Mouse (Mus musculus) c-Kit-positive CD71-positive TER-119-positive erythroid progenitor cells, embryonic 14.5 days (primary cell): ENCODE results near the gene Stim2.

Experiments used
- DNase-seq: peaks from one replicate; pipeline ENCODE4 v3.0.0-alpha.2; 2013; ENCODE audit warnings: low spot score

Gene Stim2

DNA sequence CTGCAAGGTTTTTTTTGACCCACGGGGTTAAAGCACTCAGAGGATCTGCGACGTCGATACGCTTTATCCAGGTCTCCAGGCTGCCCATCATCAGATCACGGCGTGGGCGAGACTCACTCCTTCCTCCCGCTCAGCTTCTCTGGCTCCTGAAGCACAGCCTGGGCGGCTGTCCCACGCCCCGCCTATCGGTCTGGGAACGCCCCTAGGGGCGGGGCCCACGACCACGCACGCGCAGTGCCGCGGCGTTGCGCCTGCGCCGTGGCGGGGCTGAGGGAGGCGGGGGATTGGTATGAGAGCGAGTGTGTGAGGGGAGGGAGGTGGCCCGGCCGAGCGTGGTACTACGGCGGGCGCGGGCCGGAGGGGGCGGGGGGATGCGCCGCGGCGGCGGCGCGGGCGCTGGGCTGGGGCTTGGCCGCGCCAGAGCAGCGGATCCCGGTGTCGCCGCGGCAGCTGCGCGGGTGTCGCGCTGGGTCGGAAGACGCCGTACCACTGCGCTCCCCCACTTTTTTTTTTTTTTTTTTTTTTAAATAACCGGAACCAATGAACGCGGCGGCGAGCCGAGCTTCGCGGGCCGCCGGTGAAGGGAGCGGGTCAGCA is at the start of gene Stim2:
TSS of gene Stim2 (plus strand) at position 354 of the 597 bp plus-strand sequence.
- DNase-seq: peak; percentile 89

DNA sequence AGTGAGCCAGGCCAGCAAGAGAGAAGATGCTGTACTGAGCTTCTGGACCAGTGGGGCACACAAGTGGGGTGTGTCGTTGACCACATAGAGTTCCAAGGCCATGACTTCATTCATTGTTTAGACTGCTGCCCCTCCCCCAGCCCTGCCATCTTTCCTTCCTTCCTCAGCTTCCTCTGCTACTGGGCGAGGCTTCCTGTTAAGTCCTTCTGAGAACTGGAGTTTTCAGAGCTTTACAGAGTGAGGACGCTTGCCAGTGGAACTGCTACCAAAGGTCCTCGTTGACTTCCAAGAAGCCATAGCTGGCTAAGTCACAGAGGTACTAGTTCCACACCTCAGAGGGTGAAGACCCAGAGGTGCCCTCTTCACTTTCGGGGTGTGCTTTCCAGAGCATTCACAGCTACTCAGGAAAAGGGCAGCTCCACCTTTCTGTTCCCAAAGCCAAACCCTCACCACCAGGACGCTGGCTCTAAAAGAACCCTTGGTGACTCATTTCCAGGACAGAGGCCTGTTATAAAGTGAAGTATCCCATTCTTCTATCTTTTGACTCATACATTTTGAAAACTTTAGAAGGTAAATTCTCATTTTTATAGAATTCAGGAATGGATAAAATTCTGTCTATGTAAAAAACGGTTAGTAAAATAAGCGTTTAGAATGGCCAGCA is 49.6 kb upstream of the Stim2 start:
- DNase-seq: no peak

DNA sequence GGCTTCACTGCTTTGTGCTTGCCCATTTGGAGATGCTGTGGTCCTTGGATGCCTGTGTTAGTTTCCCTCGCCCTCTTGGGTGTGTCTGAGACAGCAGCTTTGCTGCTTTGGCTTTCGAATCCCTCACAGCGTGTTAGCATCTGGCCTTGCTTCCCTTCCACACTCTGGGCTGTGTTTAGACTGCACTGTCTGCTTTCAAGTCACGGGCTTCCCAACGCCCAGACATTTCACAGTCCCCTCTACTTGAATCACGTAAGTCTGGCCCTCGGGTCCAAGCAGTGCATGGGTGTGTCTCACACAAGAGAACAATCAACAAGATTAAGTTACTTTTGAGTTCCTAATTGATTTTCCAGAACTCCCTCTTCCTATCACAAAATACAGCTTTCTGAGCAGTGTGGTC is 48.1 kb upstream of the Stim2 start:
- no peak for DNase-seq

DNA sequence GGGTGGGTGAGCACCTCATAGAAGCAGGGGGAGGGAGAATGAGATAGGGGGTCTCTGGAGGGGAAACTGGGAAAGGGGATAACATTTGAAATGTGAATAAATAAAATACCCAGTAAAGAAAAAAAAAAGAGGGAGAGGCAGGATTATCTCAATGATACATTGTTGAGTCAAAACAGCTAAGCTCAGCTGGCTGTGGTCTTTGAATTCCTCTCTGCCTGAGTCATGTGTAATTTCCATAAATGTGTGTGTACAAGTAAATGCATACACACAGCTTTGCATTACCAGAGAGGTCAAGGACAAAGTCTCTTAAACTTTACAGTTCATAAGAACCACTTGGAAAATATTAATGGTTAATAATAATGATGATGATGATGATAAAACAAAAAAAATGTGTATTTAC is 45.1 kb upstream of the Stim2 start:
- no peak for DNase-seq

DNA sequence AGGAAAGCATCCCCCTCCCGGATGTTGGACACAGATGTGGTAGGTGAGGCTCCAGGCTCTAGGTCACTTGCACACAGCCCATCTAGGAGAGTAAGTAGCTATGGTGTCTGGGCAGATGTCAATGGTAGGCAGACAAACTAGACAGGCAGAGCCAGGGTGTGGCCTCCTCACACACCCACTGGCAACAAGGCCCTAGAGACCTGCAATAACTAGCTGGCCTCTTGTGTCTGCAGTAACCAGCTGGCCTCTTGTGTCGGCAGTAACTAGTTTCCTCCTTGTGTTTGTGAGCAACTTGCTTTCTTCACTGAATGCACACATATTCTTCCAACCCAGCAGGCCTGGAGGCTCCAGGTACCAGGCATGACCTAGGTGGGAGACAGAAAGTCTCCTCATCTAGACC is 44.5 kb upstream of the Stim2 start:
- DNase-seq: no peak

DNA sequence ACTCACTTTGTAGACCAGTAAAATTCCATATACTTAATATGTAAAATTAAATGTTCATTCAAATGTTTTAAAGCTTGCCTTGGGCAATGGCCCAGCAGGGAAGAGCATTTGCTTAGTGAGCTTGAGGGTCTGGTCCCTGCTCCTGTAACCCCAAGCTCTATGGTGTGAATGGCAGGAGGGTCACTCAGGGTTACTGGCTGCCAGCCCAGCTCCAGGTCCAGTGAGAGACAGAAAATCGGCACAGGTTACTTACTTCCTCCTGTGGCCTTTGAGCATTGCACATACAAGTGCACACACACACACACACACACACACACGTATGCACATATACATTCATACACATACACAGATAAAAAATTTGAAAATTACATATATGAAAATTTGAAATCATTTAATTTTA is 42.3 kb upstream of the Stim2 start:
- no peak for DNase-seq

DNA sequence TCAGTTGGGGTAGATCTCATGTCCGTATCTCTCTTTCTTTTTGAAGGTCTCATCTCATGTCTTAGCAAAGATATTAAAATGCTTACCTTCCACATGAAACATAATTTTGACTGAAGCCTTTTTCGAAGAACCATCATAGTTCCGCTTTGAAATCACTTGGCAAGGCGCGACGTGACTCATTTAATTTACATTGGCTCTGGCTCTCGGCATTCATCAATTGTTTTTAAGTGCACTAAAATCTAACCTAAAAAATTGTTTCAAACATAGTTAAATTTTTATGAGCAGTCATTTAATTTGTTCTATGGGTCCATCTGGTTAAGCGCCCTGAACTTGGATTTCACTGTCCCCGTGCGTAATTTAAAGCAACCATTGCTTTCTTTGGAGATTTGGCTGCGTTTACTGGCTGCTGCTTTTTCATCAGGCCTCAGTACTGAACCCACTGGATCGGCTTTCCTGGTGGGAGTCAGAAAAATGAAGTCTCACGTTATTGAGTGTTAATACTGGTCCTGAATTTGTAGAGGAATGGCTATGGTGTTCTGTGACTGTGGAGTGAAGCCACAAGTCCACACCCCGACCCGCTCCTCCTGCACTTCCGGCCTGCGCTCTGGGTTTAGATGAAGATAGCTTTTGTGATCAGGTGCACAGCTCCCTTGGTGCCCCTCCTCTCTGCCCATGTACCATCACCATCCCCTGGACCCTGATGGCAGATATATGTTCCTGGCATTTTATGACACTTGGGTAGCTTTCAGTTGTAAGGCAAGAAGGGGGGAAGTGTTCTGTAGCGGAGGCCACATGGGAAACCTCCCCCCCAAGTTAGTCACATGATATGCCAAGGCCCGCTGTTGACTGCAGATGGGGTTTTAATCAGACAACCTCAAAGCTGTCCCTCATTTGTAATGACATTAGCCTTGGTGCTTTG is 41.6 kb upstream of the Stim2 start:
- DNase-seq: no peak

DNA sequence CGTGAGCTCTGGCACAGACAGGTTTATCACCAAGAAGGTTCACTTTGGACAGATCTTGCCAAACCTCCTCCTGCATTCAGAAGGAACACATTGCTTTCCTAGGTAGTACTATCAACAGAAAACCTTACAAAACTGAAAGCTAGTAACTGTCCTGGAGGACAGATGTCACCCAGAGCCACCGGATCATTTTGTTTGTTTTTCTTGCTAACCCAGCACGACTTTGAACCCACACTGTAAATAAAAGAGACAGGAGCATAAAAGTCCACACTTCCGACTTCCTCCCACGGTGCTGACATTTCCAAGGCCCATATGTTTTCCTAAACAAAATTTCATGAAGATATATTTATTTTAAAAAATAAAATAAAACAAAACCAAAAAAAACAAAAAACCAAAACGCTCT is 41.0 kb upstream of the Stim2 start:
- no peak for DNase-seq

DNA sequence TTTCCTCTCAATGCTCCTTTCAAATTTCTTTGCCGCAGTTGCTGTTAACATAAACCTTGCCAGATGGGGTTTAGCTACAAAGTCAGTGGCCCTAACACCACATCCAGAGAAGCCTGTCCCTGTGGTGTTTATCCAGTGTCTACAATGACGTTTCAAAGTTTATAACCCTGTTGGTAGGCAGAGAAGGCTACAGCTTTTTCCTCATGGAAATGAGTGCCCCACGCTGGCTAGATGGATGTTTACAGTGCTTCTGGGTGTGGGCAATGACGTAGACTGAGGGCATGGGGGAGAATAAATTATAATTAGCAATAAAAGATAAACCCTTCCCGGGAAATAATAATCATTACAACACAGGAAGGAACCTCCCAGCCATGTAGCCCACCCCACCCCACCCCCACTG is 37.1 kb upstream of the Stim2 start:
- no peak for DNase-seq

DNA sequence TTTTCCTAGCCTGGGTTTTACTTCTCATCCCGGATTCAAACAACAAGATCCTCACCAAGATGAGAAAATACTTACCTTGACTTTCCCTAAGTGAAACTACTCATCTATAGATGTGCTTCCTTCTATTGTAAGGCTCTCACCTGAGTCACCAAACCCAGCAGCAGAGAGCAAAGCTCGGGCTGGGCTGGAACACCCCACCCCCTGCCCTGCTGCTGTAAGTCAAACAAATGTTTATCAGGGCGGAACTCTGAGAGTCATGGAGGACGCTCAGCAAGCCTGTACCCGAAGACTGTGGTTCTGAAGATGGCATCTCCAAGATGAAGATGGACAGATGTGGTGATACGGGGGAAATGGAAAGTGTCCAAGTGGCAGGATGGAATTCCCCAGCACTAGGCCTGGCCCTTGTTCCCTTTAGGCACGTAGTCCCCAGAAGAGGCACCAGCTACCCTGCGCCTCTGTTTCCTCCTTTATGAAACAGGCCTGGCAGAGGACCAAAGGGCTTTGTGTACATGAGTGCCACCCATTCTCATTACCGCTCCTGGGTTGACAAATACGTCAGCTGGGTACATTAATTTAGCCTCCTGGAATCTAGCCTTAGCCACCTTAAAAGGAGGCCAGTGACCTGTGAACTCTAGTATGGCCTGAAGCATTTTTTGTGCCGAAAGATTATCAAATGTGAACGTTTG is 36.3 kb upstream of the Stim2 start:
- DNase-seq: no peak

DNA sequence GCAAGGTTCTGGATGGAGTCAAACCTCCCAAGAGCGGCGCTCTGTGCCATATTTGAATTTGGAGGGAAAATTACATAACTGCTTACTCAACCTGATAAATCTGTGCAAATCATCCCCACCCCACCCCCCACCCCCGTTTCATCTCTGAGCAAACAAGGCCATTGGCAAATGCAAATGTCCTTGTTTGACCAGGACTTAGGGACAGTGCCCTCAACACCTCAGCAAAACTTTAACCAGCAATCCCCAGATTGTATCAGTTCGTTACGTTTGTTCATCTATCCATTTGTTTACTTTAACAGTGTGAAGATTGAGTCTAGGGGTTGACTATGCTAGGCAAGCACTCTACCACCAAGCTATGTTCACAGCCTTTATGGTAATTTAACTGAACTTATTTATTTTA is 32.6 kb upstream of the Stim2 start:
- no peak for DNase-seq

DNA sequence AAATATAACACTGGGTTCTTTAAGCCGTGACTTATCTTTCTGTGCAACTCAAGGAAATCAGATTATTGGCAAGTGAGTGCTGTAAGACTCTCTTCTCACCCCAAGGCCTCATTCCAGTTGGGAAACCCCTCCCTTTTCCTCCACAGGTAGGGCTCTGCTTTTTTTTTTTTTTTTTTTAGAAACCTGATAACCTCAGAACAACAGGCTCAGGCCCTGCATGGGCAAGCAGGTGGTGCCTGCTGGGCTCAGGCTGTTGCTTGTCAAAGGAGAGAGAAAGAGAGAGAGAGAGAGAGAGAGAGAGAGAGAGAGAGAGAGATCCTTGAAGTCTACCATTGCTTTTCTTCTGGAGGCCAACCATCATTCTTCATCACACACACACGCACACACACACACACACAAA is 30.7 kb upstream of the Stim2 start:
- DNase-seq: no peak

DNA sequence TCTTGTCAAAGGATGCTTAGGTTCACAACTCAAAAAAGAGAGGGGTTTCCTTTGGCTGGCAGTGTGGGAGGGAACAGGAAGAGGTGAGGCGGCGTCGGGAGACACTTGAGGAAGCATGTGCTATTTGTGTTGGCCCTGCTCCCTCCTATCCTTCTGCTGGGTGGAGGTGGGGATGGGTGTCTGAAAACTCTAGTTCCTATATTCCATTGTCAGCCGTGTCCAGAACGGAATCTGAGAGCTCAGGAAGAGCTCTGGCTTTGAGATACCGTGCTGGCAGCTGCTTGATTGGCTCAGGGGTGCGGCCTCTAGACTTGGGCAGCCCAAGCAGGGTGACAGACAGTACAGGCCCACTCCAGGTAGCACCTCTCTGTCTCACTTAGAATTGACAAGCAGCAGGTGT is 28.1 kb upstream of the Stim2 start:
- no peak for DNase-seq

DNA sequence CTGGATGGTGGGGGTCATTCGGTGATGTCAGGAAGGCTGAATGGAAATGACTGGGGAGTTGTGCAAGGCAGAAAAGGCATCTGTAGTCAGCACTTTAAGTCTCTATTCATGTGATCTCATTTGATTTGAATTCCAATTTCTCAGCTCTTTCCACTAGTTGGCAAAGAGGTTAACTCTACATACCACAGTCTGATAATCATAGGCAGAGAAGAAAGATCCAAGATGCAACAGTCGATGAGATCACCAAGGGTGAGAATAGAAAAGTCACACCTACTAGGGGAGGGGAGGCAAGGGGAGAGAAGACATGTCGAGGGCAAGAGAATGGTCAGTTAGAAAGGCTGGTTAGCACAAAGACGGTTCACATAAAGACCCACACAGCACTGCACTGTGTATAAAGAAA is 27.1 kb upstream of the Stim2 start:
- no peak for DNase-seq

DNA sequence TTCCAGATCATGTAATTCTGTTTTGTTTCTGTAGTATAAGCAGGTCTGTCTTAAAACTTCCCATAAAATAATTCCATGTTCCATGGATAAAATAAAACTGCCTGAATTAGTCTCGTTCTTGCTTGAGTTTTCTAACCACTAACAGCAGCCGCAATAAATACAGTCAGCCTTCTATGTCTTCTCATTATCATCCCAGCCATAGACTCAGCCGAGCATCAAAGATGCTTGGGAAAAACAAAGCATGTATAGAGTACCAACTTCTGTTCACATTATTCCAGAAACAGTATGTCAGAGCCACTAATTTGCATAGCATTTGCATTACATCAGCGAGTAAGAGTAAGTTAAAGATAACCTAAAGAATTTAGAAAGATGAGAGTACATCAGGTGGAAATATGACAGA is 25.4 kb upstream of the Stim2 start:
- DNase-seq: no peak

DNA sequence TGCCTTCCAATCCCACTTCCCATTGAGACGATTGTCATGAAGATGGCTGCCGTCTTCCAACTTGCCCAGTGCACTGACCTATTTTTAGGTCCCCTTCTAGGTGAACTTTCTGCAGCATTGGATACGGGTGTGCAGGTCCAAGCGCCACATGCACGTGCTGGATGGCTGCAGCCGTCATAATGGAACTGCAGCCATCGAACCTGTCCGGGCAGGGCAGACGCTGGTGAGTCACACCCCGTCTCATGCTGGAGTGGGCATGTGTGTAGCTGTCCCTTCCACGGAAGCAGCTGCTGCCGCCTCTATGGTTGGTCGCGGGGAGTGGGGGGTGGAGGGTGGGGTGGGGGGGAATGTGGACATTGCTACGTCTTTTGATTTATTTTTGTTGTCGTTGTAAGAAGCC is 21.8 kb upstream of the Stim2 start:
- DNase-seq: no peak

DNA sequence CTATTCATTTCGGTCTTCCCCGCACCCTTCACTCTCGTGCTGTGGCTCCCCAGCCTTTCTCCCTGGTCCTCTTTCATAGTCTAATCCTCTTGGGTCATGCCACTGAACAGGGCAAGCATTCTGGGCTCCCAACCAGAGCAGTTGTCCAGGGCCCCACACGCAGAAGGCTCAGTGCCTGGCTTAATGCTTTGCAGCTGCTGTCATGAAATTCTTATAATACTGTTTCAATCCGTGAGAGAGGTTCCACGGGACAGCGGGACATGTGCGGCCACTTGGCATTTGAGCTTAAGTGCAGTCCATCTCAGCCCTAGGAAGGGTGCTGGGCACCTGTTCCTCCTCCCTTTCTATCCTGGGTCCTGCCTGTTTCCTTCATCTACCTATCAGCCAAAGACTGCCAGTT is 21.2 kb upstream of the Stim2 start:
- DNase-seq: no peak

DNA sequence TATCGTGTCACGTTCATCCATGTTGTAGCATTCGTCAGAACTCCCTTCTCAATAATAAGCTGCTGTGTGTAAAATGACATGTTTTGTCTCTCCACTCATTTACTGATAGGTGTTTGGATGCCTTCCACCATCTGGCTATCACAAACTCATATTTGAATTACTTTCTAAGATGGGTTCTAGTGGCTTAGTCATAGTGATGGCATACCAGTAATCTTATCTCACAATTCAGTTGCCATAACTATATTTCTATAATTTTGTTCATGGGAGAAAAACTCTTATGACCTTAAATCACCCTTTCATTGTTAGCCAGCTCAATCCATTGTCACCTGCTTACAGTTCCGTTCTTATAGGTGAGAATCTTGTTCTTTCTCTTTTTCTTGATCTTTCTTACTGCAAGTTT is 14.9 kb upstream of the Stim2 start:
- no peak for DNase-seq

DNA sequence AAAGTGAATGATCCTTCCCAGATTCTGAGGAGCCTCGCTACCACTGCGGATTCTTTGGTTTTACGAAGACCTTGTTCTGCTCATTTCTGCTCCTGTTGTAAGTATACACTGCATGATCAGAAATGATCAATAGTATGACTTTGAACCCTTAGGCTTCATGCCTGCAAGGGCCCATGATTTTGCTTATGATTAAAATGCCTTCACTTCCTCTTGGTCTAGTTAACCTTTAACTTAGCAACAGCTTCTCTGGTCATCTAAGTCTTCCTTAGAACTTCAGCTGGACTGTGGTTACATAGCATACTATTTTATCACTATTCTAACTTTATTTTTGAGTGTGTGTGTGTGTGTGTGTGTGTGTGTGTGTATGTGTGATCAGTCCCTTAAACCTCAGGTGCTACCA is 12.7 kb upstream of the Stim2 start:
- DNase-seq: no peak

DNA sequence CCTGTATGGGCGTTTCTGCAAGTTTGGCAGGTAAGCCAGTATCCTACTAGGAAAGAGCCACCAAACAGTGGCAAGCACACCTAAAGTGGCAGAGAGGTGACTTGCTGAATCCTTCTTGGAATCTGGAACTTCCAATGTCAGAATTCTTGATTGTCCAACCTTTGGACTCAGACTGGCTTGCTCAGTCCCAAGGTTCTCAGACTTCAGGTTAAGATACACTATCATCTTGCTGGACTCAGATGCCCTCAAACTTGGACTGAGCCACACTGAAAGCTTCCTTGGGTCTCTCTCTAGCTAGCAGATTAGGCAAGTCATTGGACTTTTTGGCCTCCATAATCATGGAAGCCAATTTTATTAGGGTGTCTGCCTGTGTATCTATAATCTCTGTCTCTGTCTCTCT is 10.8 kb upstream of the Stim2 start:
- DNase-seq: no peak

DNA sequence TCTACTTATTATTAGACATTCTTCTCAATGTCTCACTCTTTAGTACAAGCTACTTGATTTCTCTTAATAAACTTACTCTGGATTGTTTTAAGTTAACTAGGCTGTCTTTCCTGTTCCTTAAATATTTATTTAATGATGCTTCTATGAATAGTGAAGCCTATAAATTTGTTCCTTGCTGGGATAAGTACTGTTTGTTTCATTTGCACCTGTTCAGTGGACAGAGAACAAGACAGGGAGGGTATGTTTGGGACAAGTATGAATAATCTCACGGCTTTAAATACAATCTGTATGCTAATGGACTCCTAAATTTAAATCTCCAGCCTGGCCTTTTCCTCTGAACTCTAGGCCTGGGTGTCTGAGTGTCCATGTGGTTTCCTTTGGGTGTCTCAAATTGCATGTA is 10.2 kb upstream of the Stim2 start:
- DNase-seq: no peak

DNA sequence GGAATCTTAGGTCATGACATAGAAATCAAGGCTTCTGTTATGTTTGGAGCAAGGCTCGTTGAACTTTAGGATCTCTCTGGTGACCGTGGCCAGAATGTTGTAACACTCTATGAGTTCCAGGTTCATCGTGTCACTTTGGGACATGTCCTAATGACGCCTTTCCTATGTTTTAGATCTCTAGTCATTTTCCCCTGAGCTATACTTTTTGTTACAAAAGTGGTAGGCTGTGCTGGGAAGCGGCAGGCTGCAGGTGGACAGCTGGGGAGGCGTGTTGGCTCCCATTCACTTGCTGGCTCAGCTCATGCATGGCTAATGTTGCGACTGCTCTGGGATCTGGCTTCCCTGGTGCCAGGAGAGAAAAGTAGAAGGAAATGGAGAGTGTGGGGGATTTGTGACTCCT is 5.7 kb upstream of the Stim2 start:
- no peak for DNase-seq

DNA sequence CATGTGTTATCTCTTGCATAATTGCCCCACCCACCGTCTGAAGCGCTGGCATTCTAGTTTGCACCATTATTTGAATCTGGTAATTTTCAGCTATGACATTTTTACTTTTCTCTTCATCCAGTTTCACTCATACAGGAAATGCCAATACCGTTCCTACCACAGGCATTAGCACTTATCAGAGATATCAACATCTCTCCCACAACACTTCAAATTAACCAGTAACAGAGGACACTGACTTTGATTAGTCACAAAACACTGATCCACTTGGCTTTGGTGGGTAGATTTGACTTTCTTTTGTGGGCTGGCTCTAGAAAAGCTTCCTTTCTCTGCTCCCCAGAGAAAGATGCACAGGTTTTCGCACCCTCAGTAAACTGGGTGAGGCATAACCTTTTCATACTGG is 3.7 kb upstream of the Stim2 start:
- DNase-seq: no peak
